Mouse (Mus musculus) cerebellum, adult 11-12 months (tissue): ENCODE results near the gene Eno1.
"Not testable (repeated sequence)": the region's sequence is repeated elsewhere in the genome, so short reads cannot be mapped to it uniquely, and the experiment has no call there.

Source experiments
- DNase-seq: peaks from one replicate; pipeline ENCODE4 v3.0.0; 2022

Eno1 gene

DNA sequence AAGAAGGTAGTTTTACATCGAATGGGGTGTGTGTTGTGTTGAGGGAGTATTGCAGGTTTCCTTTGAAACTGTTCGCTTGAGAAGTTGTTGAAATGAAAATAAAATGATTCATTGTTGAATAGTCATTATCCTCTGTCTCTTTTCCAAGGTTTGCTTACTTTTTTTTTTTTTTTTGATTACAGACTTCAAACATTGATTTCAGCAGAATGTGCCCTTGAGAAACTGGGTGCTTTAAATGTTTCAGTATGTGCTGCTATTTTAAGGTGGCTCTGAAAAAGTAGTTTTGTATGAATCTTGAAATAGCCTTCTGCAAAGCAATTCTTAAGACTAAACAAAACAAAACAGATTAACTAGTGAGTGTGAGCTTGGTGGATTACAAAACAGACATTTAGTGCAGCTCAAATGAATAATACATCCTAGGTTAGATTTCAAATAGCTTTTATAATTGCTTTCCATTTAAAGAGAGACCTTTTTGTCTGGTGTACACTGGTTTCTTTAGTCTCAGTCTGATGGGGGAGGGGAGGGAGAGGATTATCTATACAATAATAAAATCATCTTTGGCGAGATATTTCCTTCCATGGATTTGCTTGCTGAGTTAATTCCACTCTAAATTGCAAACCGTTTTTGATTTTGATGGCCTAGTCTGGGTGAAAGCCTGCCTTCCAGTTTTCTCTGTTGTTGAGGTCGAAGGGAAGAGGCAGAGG, 46.3 kb downstream of the Eno1 start:
- no peak for DNase-seq

GRCm38 (mm10) chr4:150283335-150283638, 46.8 kb downstream of the Eno1 start:
- no peak for DNase-seq

GRCm38 (mm10) chr4:150283993-150284392, 47.5 kb downstream of the Eno1 start:
- peak; percentile 40 for DNase-seq

GRCm38 (mm10) chr4:150286980-150287379, 50.5 kb downstream of the Eno1 start:
- DNase-seq = no peak

- not testable (repeated sequence) for DNase-seq
Measured at GRCm38 (mm10) chr4:150287463-150287862, 50.9 kb downstream of the Eno1 start.

GRCm38 (mm10) chr4:150291900-150292299, 55.4 kb downstream of the Eno1 start:
- no peak for DNase-seq

DNA sequence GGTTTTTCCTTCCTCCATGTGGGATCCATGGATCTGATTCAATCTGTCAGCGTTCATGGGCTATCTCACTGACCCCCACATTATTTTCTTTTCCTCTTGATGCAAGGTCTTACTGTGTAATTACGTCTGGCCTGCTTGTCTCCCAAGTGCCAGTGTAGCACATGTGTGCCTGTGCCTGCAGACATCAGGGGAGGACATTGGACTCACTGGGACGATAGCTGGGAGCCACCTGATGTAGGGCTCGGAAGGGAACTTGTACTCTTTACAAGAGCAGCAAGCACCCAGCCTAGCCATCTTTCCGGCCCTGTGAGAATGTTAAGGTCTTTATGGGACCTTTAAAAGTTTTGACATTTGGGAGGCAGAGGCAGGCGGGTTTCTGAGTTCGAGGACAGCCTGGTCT, 58.3 kb downstream of the Eno1 start:
- DNase-seq = no peak

GRCm38 (mm10) chr4:150295966-150296365, 59.4 kb downstream of the Eno1 start:
- DNase-seq = no peak
